Mouse (Mus musculus) liver, postnatal 0 days (tissue): ENCODE data around the gene Lmo3.

Source experiments
- CTCF ChIP-seq: sonication (generic); IDR thresholded peaks from 2 replicates; pipeline ENCODE4 v1.5.1; 2016; ENCODE audit warnings: antibody characterized with exemption, low read depth
- EP300 ChIP-seq: IDR thresholded peaks from 2 replicates; pipeline ENCODE4 v1.6.1; 2016; ENCODE audit warnings: antibody characterized with exemption, low read depth, mild to moderate bottlenecking

GRCm38 (mm10) chr6:138477611-138478010 lies 104.2 kb downstream of the Lmo3 start:
- TF ChIP-seq EP300 (no peak), CTCF (peak; percentile 79)
